Mouse (Mus musculus): Measurements from ENCODE around the gene Olfr90. TPM values are rescaled to one million over a fixed set of nuclear protein-coding genes. Genes with fewer than 3 reads are reported as not detected.

Olfr90 gene
- polyA plus RNA-seq, 1 experiment from 2014 or later, result not detected

DNA sequence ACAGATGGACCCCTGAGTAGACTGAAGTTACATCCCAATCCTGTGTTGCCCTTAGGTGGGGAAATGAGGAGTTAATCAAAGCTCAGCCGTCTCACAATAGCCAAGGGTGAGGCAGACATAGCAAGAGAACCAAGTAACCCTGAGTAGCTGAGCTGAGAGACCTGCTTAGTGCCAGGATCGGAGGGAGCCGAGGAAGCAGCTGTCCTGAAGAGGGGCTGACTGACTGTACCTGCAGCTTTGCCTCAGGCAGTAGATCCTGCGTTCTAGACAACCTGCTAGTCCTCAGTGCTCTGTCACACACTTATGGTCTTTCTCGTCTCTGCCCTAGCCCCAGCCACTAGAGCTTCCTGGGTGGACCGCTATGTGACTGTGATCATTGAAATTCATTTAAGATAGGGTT lies 13.1 kb downstream of the Olfr90 start:
- no peak for ATAC-seq (replicated peaks; ENCODE audit: low FRiP score, low read depth)
- Histone ChIP-seq H3K9me3 (replicated peaks; ENCODE audit: low read length) (no peaks in the 10 kb centered on the region), H3K9ac (ENCODE audit: low read depth, low read length) (no peak overlapping the region), H3K27ac (no peak overlapping the region), H3K27me3 (ENCODE audit: insufficient read depth, low read length) (no peaks in the 10 kb centered on the region), H3K4me2 (ENCODE audit: low read length) (no peak overlapping the region), H3K36me3 (ENCODE audit: insufficient read depth, low read length) (peaks cover 20% of the 10 kb centered on the region), H3K4me1 (replicated peaks; ENCODE audit: insufficient read depth, low read length) (no peaks in the 10 kb centered on the region), H3K4me3 (replicated peaks; ENCODE audit: low read depth, low read length) (no peak overlapping the region)
- 86% methylated on average over 6 of the region's 6 CpGs for WGBS
- DNase-seq (ENCODE audit: low spot score), result no peak
- no peak for TF ChIP-seq CTCF (IDR thresholded peaks at IDR 0.05; ENCODE audit: low read depth)

DNA sequence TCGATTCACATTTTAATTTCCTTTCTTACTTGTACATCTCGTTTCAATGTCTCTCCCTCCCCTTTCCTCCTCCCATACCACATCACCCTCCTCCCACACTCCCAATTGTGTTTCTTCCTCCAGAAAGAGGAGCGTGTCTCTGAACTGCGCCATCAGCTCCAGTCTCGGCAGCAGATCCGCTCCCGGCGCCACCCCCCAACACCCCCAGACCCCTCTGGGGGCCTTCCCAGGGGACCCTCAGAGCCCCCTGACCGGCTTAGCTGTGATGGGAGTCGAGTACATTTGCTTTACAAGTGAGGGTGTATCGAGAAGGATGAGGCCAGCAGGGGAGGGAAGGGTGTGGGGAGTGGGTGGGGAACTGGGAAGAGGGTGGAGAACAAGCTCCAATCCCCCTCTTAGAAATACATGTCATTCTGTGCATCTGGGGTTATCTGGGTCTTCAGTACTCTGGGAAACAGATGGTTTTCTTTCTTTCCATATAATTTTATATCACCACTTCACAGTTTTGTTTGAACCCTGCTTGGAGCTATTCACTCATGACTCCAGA lies 15.5 kb downstream of the Olfr90 start:
- Histone ChIP-seq H3K4me2 (ENCODE audit: low read length) (no peak overlapping the region), H3K4me1 (replicated peaks; ENCODE audit: insufficient read depth, low read length) (no peaks in the 10 kb centered on the region), H3K4me3 (replicated peaks; ENCODE audit: low read depth, low read length) (no peak overlapping the region), H3K9ac (ENCODE audit: low read depth, low read length) (no peak overlapping the region), H3K36me3 (ENCODE audit: insufficient read depth, low read length) (peaks cover 31% of the 10 kb centered on the region), H3K27ac (no peak overlapping the region), H3K27me3 (ENCODE audit: insufficient read depth, low read length) (no peaks in the 10 kb centered on the region), H3K9me3 (replicated peaks; ENCODE audit: low read length) (no peaks in the 10 kb centered on the region)
- no peak for ATAC-seq (replicated peaks; ENCODE audit: low FRiP score, low read depth)
- WGBS, result 61% methylated on average over 11 of the region's 11 CpGs
- no peak for DNase-seq (ENCODE audit: low spot score)
- TF ChIP-seq CTCF (IDR thresholded peaks at IDR 0.05; ENCODE audit: low read depth), result no peak

DNA sequence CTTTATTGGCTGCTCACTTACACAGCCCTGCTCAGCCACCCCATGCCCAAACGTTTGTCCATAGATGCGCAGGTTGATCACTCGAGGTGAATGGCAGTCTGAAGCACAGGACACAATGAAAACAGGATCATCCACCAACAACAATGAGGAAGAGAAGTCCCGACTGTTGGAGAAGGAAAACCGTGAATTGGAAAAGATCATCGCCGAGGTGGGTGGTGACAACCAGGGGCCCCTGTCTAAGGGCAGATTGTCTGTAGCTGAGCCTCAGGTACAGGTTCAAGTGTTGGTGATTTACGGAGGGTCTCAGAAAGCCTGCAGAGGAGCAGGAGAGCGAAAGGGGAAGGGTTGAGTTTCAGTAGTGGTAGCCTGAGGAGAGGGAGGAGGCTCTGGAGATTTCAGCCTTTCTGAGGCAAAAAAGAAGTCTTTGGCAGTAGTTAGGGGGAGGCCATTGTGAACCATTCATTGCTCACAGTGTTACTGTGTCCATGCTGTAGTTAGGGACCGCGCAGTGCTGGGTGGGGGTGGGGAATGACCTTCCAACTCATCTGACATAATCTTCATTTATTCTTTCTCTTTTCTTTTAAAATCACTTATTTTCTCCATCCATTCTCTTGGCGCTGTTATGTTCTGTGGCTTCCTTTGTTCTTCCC lies 16.1 kb downstream of the Olfr90 start:
- WGBS, result 80% methylated on average over 12 of the region's 12 CpGs
- no peak overlapping the region for H3K9ac ChIP-seq (ENCODE audit: low read depth, low read length)
- DNase-seq (ENCODE audit: low spot score), result no peak
- H3K4me3 ChIP-seq (replicated peaks; ENCODE audit: low read depth, low read length), result no peak overlapping the region
- H3K4me2 ChIP-seq (ENCODE audit: low read length), result no peak overlapping the region
- H3K9me3 ChIP-seq (replicated peaks; ENCODE audit: low read length), result no peaks in the 10 kb centered on the region
- no peaks in the 10 kb centered on the region for H3K4me1 ChIP-seq (replicated peaks; ENCODE audit: insufficient read depth, low read length)
- H3K36me3 ChIP-seq (ENCODE audit: insufficient read depth, low read length), result peaks cover 36% of the 10 kb centered on the region
- no peaks in the 10 kb centered on the region for H3K27me3 ChIP-seq (ENCODE audit: insufficient read depth, low read length)
- no peak overlapping the region for H3K27ac ChIP-seq
- no peak for ATAC-seq (replicated peaks; ENCODE audit: low FRiP score, low read depth)
- TF ChIP-seq CTCF (IDR thresholded peaks at IDR 0.05; ENCODE audit: low read depth), result no peak

DNA sequence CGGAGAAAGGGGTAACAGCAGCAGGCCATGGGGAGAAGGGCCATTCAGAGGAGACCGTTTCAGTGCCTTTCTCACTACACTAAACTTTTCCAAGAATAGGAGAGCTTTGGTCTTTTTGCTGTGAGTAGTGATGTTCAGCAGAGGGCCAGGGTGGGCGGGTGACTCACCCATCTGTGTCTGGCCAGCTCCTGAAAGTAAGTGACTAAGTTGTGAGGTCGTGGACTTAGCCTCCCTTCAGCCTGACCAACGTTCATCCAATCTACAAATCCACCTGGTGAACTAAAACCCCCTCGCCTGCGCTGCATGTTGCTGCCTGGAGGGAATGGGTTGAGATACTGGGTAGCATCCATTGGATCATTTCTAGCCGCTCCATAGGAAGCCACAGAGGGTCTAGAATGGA lies 18.2 kb downstream of the Olfr90 start:
- no peaks in the 10 kb centered on the region for H3K27me3 ChIP-seq (ENCODE audit: insufficient read depth, low read length)
- ATAC-seq (replicated peaks; ENCODE audit: low FRiP score, low read depth), result no peak
- 85% methylated on average over 8 of the region's 8 CpGs for WGBS
- H3K27ac ChIP-seq, result no peak overlapping the region
- no peak for TF ChIP-seq CTCF (IDR thresholded peaks at IDR 0.05; ENCODE audit: low read depth)
- no peaks in the 10 kb centered on the region for H3K9me3 ChIP-seq (replicated peaks; ENCODE audit: low read length)
- peaks cover 50% of the 10 kb centered on the region for H3K36me3 ChIP-seq (ENCODE audit: insufficient read depth, low read length)
- H3K4me1 ChIP-seq (replicated peaks; ENCODE audit: insufficient read depth, low read length), result no peaks in the 10 kb centered on the region
- H3K4me3 ChIP-seq (replicated peaks; ENCODE audit: low read depth, low read length), result no peak overlapping the region
- H3K4me2 ChIP-seq (ENCODE audit: low read length), result no peak overlapping the region
- no peak for DNase-seq (ENCODE audit: low spot score)
- H3K9ac ChIP-seq (ENCODE audit: low read depth, low read length), result no peak overlapping the region

DNA sequence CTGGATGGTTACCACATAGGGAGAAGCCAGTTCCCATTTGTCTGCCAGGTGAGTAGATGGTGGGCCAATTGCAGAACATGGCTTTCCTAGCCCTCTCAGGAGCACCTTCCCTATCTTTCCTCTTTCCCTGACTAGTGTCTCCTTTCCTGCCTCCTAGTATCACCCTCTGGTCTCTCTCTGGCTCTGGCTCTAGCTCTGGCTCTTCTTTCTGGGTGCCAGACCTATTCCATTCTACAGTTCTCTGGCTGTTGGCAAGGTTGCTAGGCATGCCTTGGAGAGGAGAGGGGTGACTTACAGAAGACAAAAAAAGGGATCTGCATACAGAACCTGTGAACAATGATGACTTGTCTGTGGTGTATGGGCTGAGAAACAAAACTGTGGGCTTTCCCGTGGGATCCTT lies 20.4 kb downstream of the Olfr90 start:
- Histone ChIP-seq H3K4me1 (replicated peaks; ENCODE audit: insufficient read depth, low read length) (no peaks in the 10 kb centered on the region), H3K27ac (no peak overlapping the region), H3K36me3 (ENCODE audit: insufficient read depth, low read length) (peaks cover 68% of the 10 kb centered on the region), H3K9me3 (replicated peaks; ENCODE audit: low read length) (no peaks in the 10 kb centered on the region), H3K4me2 (ENCODE audit: low read length) (no peak overlapping the region), H3K4me3 (replicated peaks; ENCODE audit: low read depth, low read length) (no peak overlapping the region), H3K27me3 (ENCODE audit: insufficient read depth, low read length) (no peaks in the 10 kb centered on the region), H3K9ac (ENCODE audit: low read depth, low read length) (no peak overlapping the region)
- no peak for TF ChIP-seq CTCF (IDR thresholded peaks at IDR 0.05; ENCODE audit: low read depth)
- DNase-seq (ENCODE audit: low spot score) (no peak), ATAC-seq (replicated peaks; ENCODE audit: low FRiP score, low read depth) (no peak)
- 97% methylated on average over 1 of the region's 1 CpGs for WGBS

DNA sequence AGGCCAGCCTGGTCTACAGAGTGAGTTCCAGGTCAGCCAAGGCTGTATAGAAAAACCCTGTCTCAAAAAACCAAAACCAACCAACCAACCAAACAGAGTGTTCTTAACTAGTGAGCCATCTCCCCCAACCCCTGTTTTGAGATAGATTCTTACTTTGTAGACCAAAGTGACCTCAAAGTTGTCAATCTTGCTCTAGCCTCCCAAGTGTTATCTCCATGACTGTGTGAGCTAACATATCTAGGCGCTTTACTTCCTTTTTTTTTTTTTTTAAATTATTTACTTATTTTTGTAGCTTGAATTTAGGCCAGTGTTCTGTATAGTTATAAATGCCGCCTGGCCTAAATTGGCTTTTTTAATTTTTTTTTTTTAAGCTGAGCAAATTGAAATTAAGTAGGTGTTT lies 22.3 kb downstream of the Olfr90 start:
- 99% methylated on average over 2 of the region's 2 CpGs for WGBS
- no peak for ATAC-seq (replicated peaks; ENCODE audit: low FRiP score, low read depth)
- Histone ChIP-seq H3K27ac (no peak overlapping the region), H3K4me3 (replicated peaks; ENCODE audit: low read depth, low read length) (no peak overlapping the region), H3K4me2 (ENCODE audit: low read length) (no peak overlapping the region), H3K4me1 (replicated peaks; ENCODE audit: insufficient read depth, low read length) (no peaks in the 10 kb centered on the region), H3K36me3 (ENCODE audit: insufficient read depth, low read length) (peaks cover 61% of the 10 kb centered on the region), H3K27me3 (ENCODE audit: insufficient read depth, low read length) (no peaks in the 10 kb centered on the region), H3K9me3 (replicated peaks; ENCODE audit: low read length) (no peaks in the 10 kb centered on the region), H3K9ac (ENCODE audit: low read depth, low read length) (no peak overlapping the region)
- DNase-seq (ENCODE audit: low spot score), result no peak
- TF ChIP-seq CTCF (IDR thresholded peaks at IDR 0.05; ENCODE audit: low read depth), result no peak

Data from kidney, postnatal 0 days (tissue).